Mouse (Mus musculus): ENCODE measurements around the gene Mid1. TPM values are rescaled to one million over a fixed set of nuclear protein-coding genes. Genes with fewer than 3 reads are reported as not detected.
A peak's percentile ranks its signal among the peaks of the same experiment; 100 is the strongest.
"Not testable (repeated sequence)": the region's sequence is repeated elsewhere in the genome, so short reads cannot be mapped to it uniquely, and the experiment has no call there.

Gene Mid1
- total RNA-seq, 2 experiments from 2014 or later, result 0.68 to 9.4 TPM

GRCm38 (mm10) chrX:169937119-169937719 is 252.2 kb downstream of the Mid1 start:
- ATAC-seq (replicated peaks; ENCODE audit: low FRiP score, poor library complexity, severe bottlenecking), result no peak

- ATAC-seq (replicated peaks; ENCODE audit: low FRiP score, poor library complexity, severe bottlenecking), result no peak
These were observed 255.5 kb downstream of the Mid1 start for GRCm38 (mm10) chrX:169940531-169940930.

GRCm38 (mm10) chrX:169950596-169950995 is 265.6 kb downstream of the Mid1 start:
- ATAC-seq (replicated peaks; ENCODE audit: low FRiP score, poor library complexity, severe bottlenecking), result no peak

DNA sequence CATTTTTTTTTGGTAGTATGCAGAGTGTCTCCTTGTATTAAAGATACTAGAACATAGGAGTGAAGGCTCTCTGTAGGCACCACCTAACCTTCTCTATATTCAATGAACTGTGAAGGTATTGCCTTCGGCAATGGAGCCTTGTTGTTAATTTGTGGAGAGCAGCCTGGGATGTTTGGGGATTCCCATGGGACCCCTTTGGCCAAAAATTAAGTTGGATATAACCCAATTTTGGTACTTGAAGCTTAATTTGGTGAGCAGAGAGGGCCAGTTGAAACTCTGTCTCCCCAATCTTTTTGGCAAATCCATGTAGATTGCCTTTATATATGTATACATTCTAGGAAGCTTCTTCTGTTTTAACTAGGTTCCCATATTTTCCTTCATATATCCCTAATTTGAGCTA is 284.3 kb downstream of the Mid1 start:
- ATAC-seq (replicated peaks; ENCODE audit: low FRiP score, poor library complexity, severe bottlenecking), result no peak

GRCm38 (mm10) chrX:169969765-169970164 is 284.8 kb downstream of the Mid1 start:
- not testable (repeated sequence) for ATAC-seq (replicated peaks; ENCODE audit: low FRiP score, poor library complexity, severe bottlenecking)

DNA sequence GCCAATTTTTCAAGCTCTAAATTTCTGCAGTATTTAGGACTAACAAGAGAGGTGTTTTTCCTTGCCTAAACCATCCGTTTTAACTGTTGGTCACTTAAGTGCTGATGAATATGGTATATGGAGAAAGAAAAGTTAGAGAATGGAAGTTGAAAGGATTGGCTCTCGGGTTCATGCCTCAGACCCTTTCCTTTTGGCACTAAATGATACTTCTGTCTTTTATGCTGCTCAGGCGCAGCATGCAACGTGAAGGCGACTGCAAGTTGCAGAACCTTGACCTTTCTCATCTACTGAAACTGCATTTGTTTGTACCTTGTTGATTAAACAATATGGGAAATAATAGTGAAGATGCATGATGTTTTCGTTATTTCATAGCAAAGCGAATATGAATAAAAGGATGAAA is 285.5 kb downstream of the Mid1 start:
- ATAC-seq (replicated peaks; ENCODE audit: low FRiP score, poor library complexity, severe bottlenecking), result not testable (repeated sequence)

DNA sequence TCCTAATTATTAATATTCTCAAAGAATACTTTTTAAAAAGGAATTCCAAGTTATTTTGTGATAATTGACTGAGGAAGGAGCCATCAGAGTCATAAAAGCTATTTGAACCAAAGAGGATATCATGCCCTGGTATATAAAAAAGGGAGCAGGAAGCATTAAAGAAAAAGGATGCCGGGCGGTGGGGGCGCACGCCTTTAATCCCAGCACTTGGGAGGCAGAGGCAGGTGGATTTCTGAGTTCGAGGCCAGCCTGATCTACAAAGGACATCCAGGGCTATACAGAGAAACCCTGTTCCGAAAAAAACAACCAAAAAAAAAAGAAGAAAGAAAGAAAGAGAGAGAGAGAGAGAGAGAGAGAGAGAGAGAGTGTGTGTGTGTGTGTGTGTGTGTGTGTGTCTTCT is 286.6 kb downstream of the Mid1 start:
- not testable (repeated sequence) for ATAC-seq (replicated peaks; ENCODE audit: low FRiP score, poor library complexity, severe bottlenecking)

- ATAC-seq (replicated peaks; ENCODE audit: low FRiP score, poor library complexity, severe bottlenecking), result not testable (repeated sequence)
These were observed 287.1 kb downstream of the Mid1 start for GRCm38 (mm10) chrX:169972131-169972530.

DNA sequence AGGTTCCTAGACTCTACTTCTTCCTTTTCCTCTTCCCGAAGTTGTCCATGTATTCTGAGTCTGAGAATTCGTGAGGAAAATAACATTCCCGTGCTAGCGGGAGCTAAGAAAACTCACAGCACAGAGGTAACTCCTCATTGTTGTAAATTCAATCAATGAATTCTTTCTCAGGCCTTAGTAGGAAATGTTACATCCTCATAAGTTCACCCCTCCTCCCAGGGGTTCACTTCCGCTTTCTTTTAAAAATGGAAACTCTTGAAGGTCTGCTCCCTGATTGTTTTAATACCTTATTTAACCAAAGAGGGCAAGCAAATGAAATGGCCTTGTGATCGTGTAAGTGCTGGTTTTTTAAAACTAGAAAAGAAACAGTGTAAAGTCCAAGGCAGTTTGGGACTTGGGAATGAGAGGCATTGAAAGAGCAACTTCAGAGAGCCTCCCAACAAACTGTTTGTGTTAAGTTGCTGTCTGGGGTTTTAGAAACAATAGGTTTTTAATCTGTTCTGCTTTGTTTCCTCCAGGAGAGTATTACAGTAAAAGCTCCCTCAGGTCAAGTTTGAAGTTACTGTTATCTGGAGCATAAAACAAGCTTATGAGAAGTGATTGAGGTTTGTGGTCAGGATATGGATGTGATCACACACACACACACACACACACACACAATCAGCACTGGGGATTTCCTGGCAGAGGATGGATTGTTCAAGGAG is 287.9 kb downstream of the Mid1 start:
- ATAC-seq (replicated peaks; ENCODE audit: low FRiP score, poor library complexity, severe bottlenecking), result peak; percentile 33

DNA sequence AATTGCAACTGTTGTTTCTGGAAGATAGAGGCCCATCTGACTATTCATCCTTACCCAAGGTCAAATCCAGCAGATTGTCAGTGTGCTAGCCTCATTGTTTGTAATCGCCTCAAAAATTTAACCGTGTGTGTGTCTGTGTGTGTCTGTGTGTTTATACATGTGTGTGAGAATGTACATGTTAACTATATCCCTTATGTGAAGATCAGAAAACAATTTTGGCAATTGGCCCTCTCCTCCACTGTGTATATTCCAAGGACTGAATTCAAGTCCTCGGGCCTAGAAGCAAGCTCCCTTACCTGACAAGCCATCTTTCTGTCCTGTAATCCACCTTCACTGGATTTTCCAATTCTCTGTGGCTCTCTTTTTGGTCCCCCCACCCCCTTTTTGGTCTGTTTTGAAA is 288.8 kb downstream of the Mid1 start:
- ATAC-seq (replicated peaks; ENCODE audit: low FRiP score, poor library complexity, severe bottlenecking), result not testable (repeated sequence)

- ATAC-seq (replicated peaks; ENCODE audit: low FRiP score, poor library complexity, severe bottlenecking), result not testable (repeated sequence)
These were observed 289.5 kb downstream of the Mid1 start for GRCm38 (mm10) chrX:169974456-169974855.

GRCm38 (mm10) chrX:169974974-169975373 is 290.0 kb downstream of the Mid1 start:
- ATAC-seq (replicated peaks; ENCODE audit: low FRiP score, poor library complexity, severe bottlenecking), result not testable (repeated sequence)

DNA sequence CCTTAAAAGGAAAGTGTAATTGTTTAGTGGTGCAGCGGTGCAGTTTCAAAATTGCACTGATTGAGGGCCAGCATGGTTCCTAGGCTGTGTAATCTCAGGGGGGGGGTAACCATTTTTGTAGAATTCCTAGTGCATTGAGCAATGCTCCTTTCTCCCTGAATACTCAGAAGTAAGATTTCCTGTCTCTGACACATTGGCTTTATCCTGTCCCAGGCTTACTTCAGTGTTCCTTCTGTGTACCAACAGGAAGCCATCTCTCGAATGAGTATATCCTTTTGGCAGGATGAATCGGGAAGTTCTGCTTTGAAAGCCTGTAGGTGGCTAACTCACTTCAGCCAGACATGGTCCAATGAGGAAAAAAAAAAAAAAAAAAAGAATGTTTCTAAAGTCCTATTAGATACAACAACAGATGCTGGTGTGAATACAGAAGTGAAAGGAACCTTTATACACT is 290.7 kb downstream of the Mid1 start:
- not testable (repeated sequence) for ATAC-seq (replicated peaks; ENCODE audit: low FRiP score, poor library complexity, severe bottlenecking)

DNA sequence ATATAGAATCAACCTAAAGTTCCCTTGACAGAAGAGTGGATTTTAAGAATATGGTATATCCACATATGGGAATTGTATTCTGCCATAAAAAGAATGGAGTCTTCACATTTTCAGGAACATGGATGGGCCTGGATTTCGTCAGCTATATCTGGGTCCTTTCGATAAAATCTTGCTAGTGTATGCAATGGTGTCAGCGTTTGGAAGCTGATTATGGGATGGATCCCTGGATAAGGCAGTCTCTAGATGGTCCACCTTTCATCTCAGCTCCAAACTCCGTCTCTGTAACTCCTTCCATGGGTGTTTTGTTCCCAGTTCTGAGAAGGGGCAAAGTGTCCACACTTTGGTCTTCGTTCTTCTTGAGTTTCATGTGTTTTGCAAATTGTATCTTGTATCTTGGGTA is 291.3 kb downstream of the Mid1 start:
- ATAC-seq (replicated peaks; ENCODE audit: low FRiP score, poor library complexity, severe bottlenecking), result not testable (repeated sequence)

- not testable (repeated sequence) for ATAC-seq (replicated peaks; ENCODE audit: low FRiP score, poor library complexity, severe bottlenecking)
These were observed 292.9 kb downstream of the Mid1 start for GRCm38 (mm10) chrX:169977856-169978435.

DNA sequence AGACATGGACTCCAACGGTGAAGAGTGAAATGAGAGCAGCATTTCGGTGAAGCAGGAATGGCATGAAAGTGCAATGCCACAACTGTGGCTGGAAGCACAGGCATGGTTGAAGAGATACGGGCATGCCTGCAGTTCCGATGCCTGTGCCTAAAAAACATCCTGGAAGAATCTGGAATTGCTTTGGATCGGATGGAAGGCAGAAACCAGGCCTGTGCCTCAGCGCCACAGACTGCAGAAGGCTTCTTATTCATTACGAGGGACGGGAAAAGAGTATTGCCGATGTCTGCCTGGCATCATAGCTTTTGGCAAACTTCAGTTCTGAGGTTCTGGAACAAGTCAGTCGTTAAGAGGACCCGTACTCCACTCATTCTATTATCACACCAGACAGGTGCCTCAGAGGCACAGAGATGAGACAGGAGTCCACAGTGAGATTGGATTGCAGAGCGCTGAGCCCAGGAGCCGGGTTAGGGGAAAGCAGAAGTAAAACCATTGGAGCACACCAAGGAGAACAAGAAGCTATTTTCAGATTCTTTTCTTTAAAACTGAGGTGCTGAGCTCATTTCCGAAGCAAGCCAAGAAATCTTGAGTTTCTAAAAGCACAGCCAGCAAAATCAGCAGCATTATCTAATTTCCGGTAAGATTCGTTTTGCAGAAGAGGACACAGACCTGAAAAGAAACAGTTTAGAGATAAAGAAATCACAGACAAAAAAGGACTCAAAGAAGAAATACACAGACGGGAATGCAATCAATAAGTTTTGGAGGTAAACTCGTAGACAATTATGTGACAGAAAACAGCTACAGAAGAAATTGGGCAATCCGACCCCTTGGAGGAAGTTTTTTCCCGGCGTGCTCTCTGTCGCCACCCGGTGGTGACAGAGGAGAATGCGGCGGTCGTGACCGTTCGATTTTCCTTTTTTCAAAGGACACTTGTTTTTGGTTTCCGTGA is 293.7 kb downstream of the Mid1 start:
- peak; percentile 50 for ATAC-seq (replicated peaks; ENCODE audit: low FRiP score, poor library complexity, severe bottlenecking)

GRCm38 (mm10) chrX:169979461-169980202 is 294.6 kb downstream of the Mid1 start:
- ATAC-seq (replicated peaks; ENCODE audit: low FRiP score, poor library complexity, severe bottlenecking), result peak; percentile 16; the same call in 1 of the 2 replicates

DNA sequence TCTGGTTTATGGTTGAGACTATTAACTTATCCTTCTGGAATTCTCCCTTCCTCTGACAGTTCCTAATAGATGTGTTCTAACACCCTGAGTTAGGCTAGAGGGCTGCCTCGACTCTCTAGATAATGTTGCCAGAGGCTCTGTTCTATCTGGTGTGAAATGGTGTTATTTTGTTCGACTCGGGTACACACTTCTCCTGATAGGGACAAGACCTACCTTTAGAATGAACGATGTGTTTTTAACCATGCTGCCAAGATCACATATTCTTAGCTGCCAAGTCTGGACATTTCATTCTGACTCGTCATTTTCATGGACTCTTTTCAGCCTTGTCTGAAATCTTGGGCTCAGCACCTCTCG is 295.2 kb downstream of the Mid1 start:
- not testable (repeated sequence) for ATAC-seq (replicated peaks; ENCODE audit: low FRiP score, poor library complexity, severe bottlenecking)

- no peak for ATAC-seq (replicated peaks; ENCODE audit: low FRiP score, poor library complexity, severe bottlenecking)
These were observed 295.9 kb downstream of the Mid1 start for GRCm38 (mm10) chrX:169980809-169981289.

Measured in erythroblast, adult 5-6 weeks (primary cell).